Mouse (Mus musculus) lung, embryonic 14.5 days (tissue): Measurements from ENCODE around the gene Icam1. TPM values are rescaled to one million over a fixed set of nuclear protein-coding genes. Genes with fewer than 3 reads are reported as not detected.
"Not testable (repeated sequence)": the region's sequence is repeated elsewhere in the genome, so short reads cannot be mapped to it uniquely, and the experiment has no call there.

Experiments used
- ATAC-seq: fragments of 200-750 bp; cut with Nextera tagmentation; 2 replicates; pipeline ENCODE4 v1.8.0; 2017; ENCODE audit warnings: mild to moderate bottlenecking, moderate TSS enrichment, moderate library complexity; ENCODE audit not compliant: insufficient read depth
- DNase-seq: peaks from one replicate; pipeline ENCODE4 v3.0.0-alpha.2; 2015
- H3K27ac ChIP-seq: fragments of 300-500 bp; sonication (generic); 2 replicates; pipeline ENCODE4 v1.5.1; 2014; ENCODE audit warnings: low read depth, mild to moderate bottlenecking, moderate library complexity
- H3K27me3 ChIP-seq: fragments of 300-500 bp; sonication (generic); 2 replicates; pipeline ENCODE4 v1.6.1; 2014; ENCODE audit warnings: low read length, control low read depth; ENCODE audit not compliant: insufficient read depth
- H3K36me3 ChIP-seq: fragments of 300-500 bp; sonication (generic); 2 replicates; pipeline ENCODE4 v1.6.1; 2014; ENCODE audit warnings: control low read depth; ENCODE audit not compliant: insufficient read depth
- H3K4me1 ChIP-seq: fragments of 300-500 bp; sonication (generic); 2 replicates; pipeline ENCODE4 v1.6.1; 2014; ENCODE audit warnings: antibody characterized with exemption, control low read depth; ENCODE audit not compliant: insufficient read depth
- H3K4me2 ChIP-seq: fragments of 300-500 bp; sonication (generic); 2 replicates; pipeline ENCODE4 v1.6.1; 2014; ENCODE audit warnings: mild to moderate bottlenecking
- H3K4me3 ChIP-seq: fragments of 300-500 bp; sonication (generic); 2 replicates; pipeline ENCODE4 v1.5.1; 2014; ENCODE audit warnings: low read depth, low read length
- H3K9ac ChIP-seq: fragments of 300-500 bp; sonication (generic); 2 replicates; pipeline ENCODE4 v1.6.1; 2014
- H3K9me3 ChIP-seq: fragments of 300-500 bp; sonication (generic); 2 replicates; pipeline ENCODE4 v1.6.1; 2016; ENCODE audit warnings: low read depth, low read length, control low read depth
- CTCF ChIP-seq: IDR thresholded peaks from 2 replicates; pipeline ENCODE4 v1.5.1; 2016; ENCODE audit warnings: antibody characterized with exemption, low read depth
- WGBS: fragments of 180-500 bp; shearing (Covaris S2); extraction: QIAGEN DNeasy Blood & Tissue Kit; methylation state at CpG from one replicate; pipeline ENCODE4 v1.1.7; 2014; 5-methylcytosine and 5-hydroxymethylcytosine counted together
- polyA plus RNA-seq: library from polyadenylated mRNA; unstranded; fragments of >200 nt; fragmentation: Nextera tagmentation; extraction: Ambion mirVana; gene quantifications from 2 replicates; pipeline ENCODE4 v1.2.1, GENCODE M21; 2014

Icam1 gene
- polyA plus RNA-seq, 1 experiment from 2014 or later = 33.6 TPM

GRCm38 (mm10) chr9:21002627-21003551 is 12.9 kb upstream of the Icam1 start, which contains the start of gene Mrpl4:
Mrpl4 (plus strand) TSS chr9:21002738.
- peak; percentile 88 for ATAC-seq
- no peaks in the 10 kb centered on the region for H3K4me1 ChIP-seq
- peak; percentile 96 for DNase-seq
- H3K9ac ChIP-seq = peak within 1 kb of the TSS; percentile 85
- no peak for TF ChIP-seq CTCF
- WGBS = under 1% methylated on average over 72 of the region's 72 CpGs
- H3K9me3 ChIP-seq = no peaks in the 10 kb centered on the region
- H3K4me2 ChIP-seq = peak within 1 kb of the TSS; percentile 89
- no peaks in the 10 kb centered on the region for H3K27me3 ChIP-seq
- peak within 1 kb of the TSS; percentile 78 for H3K4me3 ChIP-seq
- peak within 1 kb of the TSS; percentile 84 for H3K27ac ChIP-seq
- H3K36me3 ChIP-seq = peaks cover 31% of the 10 kb centered on the region

- Histone ChIP-seq H3K27ac (no peak overlapping the region), H3K4me3 (no peak overlapping the region), H3K9me3 (no peaks in the 10 kb centered on the region), H3K36me3 (peaks cover 45% of the 10 kb centered on the region), H3K4me1 (no peaks in the 10 kb centered on the region), H3K4me2 (no peak overlapping the region), H3K9ac (no peak overlapping the region), H3K27me3 (no peaks in the 10 kb centered on the region)
- no peak for DNase-seq
- 92% methylated on average over 10 of the region's 10 CpGs for WGBS
- ATAC-seq = no peak
- TF ChIP-seq CTCF = no peak
These were observed 8.4 kb upstream of the Icam1 start for GRCm38 (mm10) chr9:21007313-21007952.

GRCm38 (mm10) chr9:21008007-21008406 is 7.8 kb upstream of the Icam1 start:
- no peak overlapping the region for H3K4me3 ChIP-seq
- no peak overlapping the region for H3K9ac ChIP-seq
- no peak overlapping the region for H3K27ac ChIP-seq
- no peaks in the 10 kb centered on the region for H3K4me1 ChIP-seq
- H3K27me3 ChIP-seq = no peaks in the 10 kb centered on the region
- no peak overlapping the region for H3K4me2 ChIP-seq
- peaks cover 45% of the 10 kb centered on the region for H3K36me3 ChIP-seq
- TF ChIP-seq CTCF = peak; percentile 21; the same call in 1 of the 2 replicates
- DNase-seq = no peak
- 79% methylated on average over 7 of the region's 7 CpGs for whole genome bisulfite sequencing
- H3K9me3 ChIP-seq = no peaks in the 10 kb centered on the region
- no peak for ATAC-seq

- Histone ChIP-seq H3K27ac (no peak overlapping the region), H3K36me3 (peaks cover 35% of the 10 kb centered on the region), H3K4me2 (no peak overlapping the region), H3K4me1 (no peaks in the 10 kb centered on the region; the same call in 1 of the 2 replicates), H3K27me3 (peaks cover 7% of the 10 kb centered on the region; the same call in 1 of the 2 replicates), H3K9ac (no peak overlapping the region), H3K4me3 (no peak overlapping the region), H3K9me3 (no peaks in the 10 kb centered on the region)
- TF ChIP-seq CTCF = no peak
- 30% methylated on average over 2 of the region's 2 CpGs for WGBS
- DNase-seq = peak; percentile 50
- no peak for ATAC-seq
These were observed 5.4 kb upstream of the Icam1 start for GRCm38 (mm10) chr9:21010362-21010761.

GRCm38 (mm10) chr9:21010939-21011541 is 4.7 kb upstream of the Icam1 start:
- H3K4me1 ChIP-seq, H3K9me3 ChIP-seq, H3K4me2 ChIP-seq, DNase-seq, H3K9ac ChIP-seq, H3K4me3 ChIP-seq, H3K27ac ChIP-seq, ATAC-seq: not testable (repeated sequence)
- peaks cover 14% of the 10 kb centered on the region for H3K27me3 ChIP-seq
- 0 out of 2 replicates have a peak, but pooled peaks have one; percentile 4 for TF ChIP-seq CTCF
- H3K36me3 ChIP-seq = peaks cover 31% of the 10 kb centered on the region
- whole genome bisulfite sequencing = 70% methylated on average over 9 of the region's 9 CpGs

- peak overlapping the region; percentile 61 for H3K27ac ChIP-seq
- ATAC-seq = peak; percentile 57
- TF ChIP-seq CTCF = no peak
- peaks cover 24% of the 10 kb centered on the region for H3K36me3 ChIP-seq
- H3K4me2 ChIP-seq = 0 out of 2 replicates have a peak overlapping the region, but pooled peaks have one; percentile 4
- no peak overlapping the region for H3K9ac ChIP-seq
- DNase-seq = peak; percentile 70
- no peak overlapping the region for H3K4me3 ChIP-seq
- 33% methylated on average over 5 of the region's 5 CpGs for WGBS
- H3K9me3 ChIP-seq = no peaks in the 10 kb centered on the region
- peaks cover 21% of the 10 kb centered on the region for H3K27me3 ChIP-seq
- no peaks in the 10 kb centered on the region; the same call in 1 of the 2 replicates for H3K4me1 ChIP-seq
These were observed 3.9 kb upstream of the Icam1 start for GRCm38 (mm10) chr9:21011846-21012312.
